Mouse (Mus musculus) stomach, postnatal 0 days (tissue): ENCODE data around the gene Rab6b. TPM values are rescaled to one million over a fixed set of nuclear protein-coding genes. Genes with fewer than 3 reads are reported as not detected.

ENCODE experiments used
- ATAC-seq: fragments of 200-750 bp; cut with Nextera tagmentation; 2 replicates; pipeline ENCODE4 v1.8.0; 2017; ENCODE audit not compliant: low FRiP score, low TSS enrichment
- DNase-seq: peaks from one replicate; pipeline ENCODE4 v3.0.0-alpha.2; 2016; ENCODE audit warnings: low spot score
- H3K27ac ChIP-seq: fragments of 300-500 bp; sonication (generic); replicated peaks from 2 replicates; pipeline ENCODE4 v1.5.1; 2014; ENCODE audit warnings: mild to moderate bottlenecking, control low read depth
- H3K27me3 ChIP-seq: fragments of 300-500 bp; sonication (generic); 2 replicates; pipeline ENCODE4 v1.6.1; 2014; ENCODE audit warnings: low read length; ENCODE audit not compliant: control insufficient read depth, insufficient read depth
- H3K36me3 ChIP-seq: fragments of 300-500 bp; sonication (generic); 2 replicates; pipeline ENCODE4 v1.6.1; 2014; ENCODE audit warnings: low read length, mixed read lengths; ENCODE audit not compliant: control insufficient read depth, insufficient read depth
- H3K4me1 ChIP-seq: fragments of 300-500 bp; sonication (generic); replicated peaks from 2 replicates; pipeline ENCODE4 v1.6.1; 2014; ENCODE audit warnings: antibody characterized with exemption; ENCODE audit not compliant: control insufficient read depth, insufficient read depth
- H3K4me2 ChIP-seq: fragments of 300-500 bp; sonication (generic); replicated peaks from 2 replicates; pipeline ENCODE4 v1.6.1; 2014; ENCODE audit warnings: low read depth, mild to moderate bottlenecking, control low read depth, moderate library complexity
- H3K4me3 ChIP-seq: fragments of 300-500 bp; sonication (generic); 2 replicates; pipeline ENCODE4 v1.5.1; 2014; ENCODE audit warnings: low read depth, low read length, control low read depth
- H3K9ac ChIP-seq: fragments of 300-500 bp; sonication (generic); 2 replicates; pipeline ENCODE4 v1.6.1; 2014; ENCODE audit warnings: mild to moderate bottlenecking, low read length, control low read depth, mixed read lengths
- H3K9me3 ChIP-seq: fragments of 300-500 bp; sonication (generic); 2 replicates; pipeline ENCODE4 v1.6.1; 2016; ENCODE audit warnings: low read length; ENCODE audit not compliant: control insufficient read depth
- CTCF ChIP-seq: IDR thresholded peaks from 2 replicates; pipeline ENCODE4 v1.5.1; 2016; ENCODE audit warnings: antibody characterized with exemption, low read depth, mild to moderate bottlenecking, moderate library complexity
- EP300 ChIP-seq: optimal IDR thresholded peaks from 2 replicates; pipeline ENCODE3; 2016; ENCODE audit warnings: antibody characterized with exemption
- WGBS: fragments of 180-500 bp; shearing (Covaris S2); extraction: QIAGEN DNeasy Blood & Tissue Kit; methylation state at CpG from one replicate; pipeline ENCODE4 v1.1.7; 2014; 5-methylcytosine and 5-hydroxymethylcytosine counted together
- polyA plus RNA-seq: library from polyadenylated mRNA; unstranded; fragments of >200 nt; fragmentation: Nextera tagmentation; extraction: Ambion mirVana; gene quantifications from 2 replicates; pipeline ENCODE4 v1.2.1, GENCODE M21; 2015

Gene Rab6b
- polyA plus RNA-seq, 1 experiment from 2014 or later = 4.1 TPM

- peaks cover under 1% of the 10 kb centered on the region; the same call in 1 of the 2 replicates for H3K4me1 ChIP-seq
- H3K9ac ChIP-seq = no peak overlapping the region
- H3K36me3 ChIP-seq = peaks cover 9% of the 10 kb centered on the region
- H3K4me3 ChIP-seq = no peak overlapping the region
- no peak for DNase-seq
- TF ChIP-seq CTCF (no peak), EP300 (no peak)
- H3K9me3 ChIP-seq = no peaks in the 10 kb centered on the region
- H3K27me3 ChIP-seq = no peaks in the 10 kb centered on the region
- ATAC-seq = no peak
- H3K27ac ChIP-seq = no peak overlapping the region
- 83% methylated on average over 8 of the region's 8 CpGs for WGBS
- H3K4me2 ChIP-seq = no peak overlapping the region
These were observed 74.4 kb downstream of the Rab6b start for GRCm38 (mm10) chr9:103185946-103186345.

GRCm38 (mm10) chr9:103186747-103187146 is 75.2 kb downstream of the Rab6b start:
- TF ChIP-seq EP300 (no peak), CTCF (no peak)
- Histone ChIP-seq H3K4me1 (no peaks in the 10 kb centered on the region), H3K36me3 (peaks cover 11% of the 10 kb centered on the region), H3K4me3 (no peak overlapping the region), H3K9me3 (no peaks in the 10 kb centered on the region), H3K9ac (no peak overlapping the region), H3K27me3 (no peaks in the 10 kb centered on the region), H3K27ac (no peak overlapping the region), H3K4me2 (no peak overlapping the region)
- DNase-seq (no peak), ATAC-seq (no peak)
- WGBS = 52% methylated on average over 9 of the region's 9 CpGs

- no peaks in the 10 kb centered on the region for H3K27me3 ChIP-seq
- WGBS = 94% methylated on average over 4 of the region's 4 CpGs
- no peak overlapping the region for H3K4me3 ChIP-seq
- no peak overlapping the region for H3K4me2 ChIP-seq
- no peak overlapping the region for H3K27ac ChIP-seq
- TF ChIP-seq EP300 (no peak), CTCF (no peak)
- H3K4me1 ChIP-seq = no peaks in the 10 kb centered on the region
- H3K9me3 ChIP-seq = no peaks in the 10 kb centered on the region
- H3K36me3 ChIP-seq = peaks cover 19% of the 10 kb centered on the region
- ATAC-seq (no peak), DNase-seq (no peak)
- no peak overlapping the region for H3K9ac ChIP-seq
These were observed 76.8 kb downstream of the Rab6b start for GRCm38 (mm10) chr9:103188416-103188815.

- Histone ChIP-seq H3K9me3 (no peaks in the 10 kb centered on the region), H3K27me3 (no peaks in the 10 kb centered on the region), H3K9ac (peak within 1 kb of the TSS; percentile 82), H3K4me3 (peak within 1 kb of the TSS; percentile 78), H3K27ac (peak within 1 kb of the TSS; percentile 82), H3K4me1 (no peaks in the 10 kb centered on the region), H3K36me3 (peaks cover 5% of the 10 kb centered on the region; the same call in 1 of the 2 replicates), H3K4me2 (peak within 1 kb of the TSS; percentile 70)
- peak; percentile 99 for ATAC-seq
- peak; percentile 93 for DNase-seq
- TF ChIP-seq CTCF (0 out of 2 replicates have a peak, but pooled peaks have one; percentile 4), EP300 (no peak)
- under 1% methylated on average over 45 of the region's 45 CpGs for WGBS
These were observed 90.1 kb downstream of the Rab6b start, which contains the start of gene Srprb for GRCm38 (mm10) chr9:103201561-103202260. TSS of gene Srprb (minus strand) at chr9:103202137.

GRCm38 (mm10) chr9:103205786-103206185 is 94.2 kb downstream of the Rab6b start:
- DNase-seq (no peak), ATAC-seq (no peak)
- Histone ChIP-seq H3K27me3 (no peaks in the 10 kb centered on the region), H3K4me2 (no peak overlapping the region), H3K27ac (no peak overlapping the region), H3K9ac (no peak overlapping the region), H3K4me1 (no peaks in the 10 kb centered on the region), H3K4me3 (no peak overlapping the region), H3K36me3 (no peaks in the 10 kb centered on the region), H3K9me3 (no peaks in the 10 kb centered on the region)
- no peak for TF ChIP-seq EP300
- TF ChIP-seq CTCF = no peak
- 91% methylated on average over 5 of the region's 5 CpGs for WGBS

- ATAC-seq = peak; percentile 89
- Histone ChIP-seq H3K27ac (no peak overlapping the region), H3K4me2 (peak overlapping the region; percentile 47), H3K9ac (no peak overlapping the region), H3K27me3 (no peaks in the 10 kb centered on the region), H3K36me3 (no peaks in the 10 kb centered on the region), H3K4me3 (no peak overlapping the region; the same call in 1 of the 2 replicates), H3K4me1 (no peaks in the 10 kb centered on the region), H3K9me3 (no peaks in the 10 kb centered on the region)
- TF ChIP-seq EP300 (no peak), CTCF (peak; percentile 93)
- WGBS = 9% methylated on average over 16 of the region's 16 CpGs
- peak; percentile 77 for DNase-seq
These were observed 96.3 kb downstream of the Rab6b start for GRCm38 (mm10) chr9:103207846-103208245.
